Mouse (Mus musculus) cerebellum, adult 9-10 months (tissue): Measurements from ENCODE around the gene Chrm2.

Experiments used
- DNase-seq: peaks from one replicate; pipeline ENCODE4 v3.0.0; 2022

Chrm2 gene

DNA sequence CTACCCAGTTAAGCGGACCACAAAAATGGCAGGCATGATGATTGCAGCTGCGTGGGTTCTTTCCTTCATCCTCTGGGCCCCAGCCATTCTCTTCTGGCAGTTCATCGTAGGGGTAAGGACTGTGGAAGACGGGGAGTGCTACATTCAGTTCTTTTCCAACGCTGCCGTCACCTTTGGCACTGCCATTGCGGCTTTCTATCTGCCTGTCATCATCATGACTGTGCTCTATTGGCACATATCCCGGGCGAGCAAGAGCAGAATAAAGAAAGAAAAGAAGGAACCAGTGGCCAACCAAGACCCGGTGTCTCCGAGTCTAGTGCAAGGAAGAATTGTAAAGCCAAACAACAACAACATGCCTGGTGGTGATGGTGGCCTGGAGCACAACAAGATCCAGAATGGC lies 135.7 kb downstream of the Chrm2 start:
- no peak for DNase-seq

GRCm38 (mm10) chr6:36528509-36528908 lies 140.6 kb downstream of the Chrm2 start:
- no peak for DNase-seq

GRCm38 (mm10) chr6:36541247-36541646 lies 153.4 kb downstream of the Chrm2 start:
- no peak for DNase-seq

DNA sequence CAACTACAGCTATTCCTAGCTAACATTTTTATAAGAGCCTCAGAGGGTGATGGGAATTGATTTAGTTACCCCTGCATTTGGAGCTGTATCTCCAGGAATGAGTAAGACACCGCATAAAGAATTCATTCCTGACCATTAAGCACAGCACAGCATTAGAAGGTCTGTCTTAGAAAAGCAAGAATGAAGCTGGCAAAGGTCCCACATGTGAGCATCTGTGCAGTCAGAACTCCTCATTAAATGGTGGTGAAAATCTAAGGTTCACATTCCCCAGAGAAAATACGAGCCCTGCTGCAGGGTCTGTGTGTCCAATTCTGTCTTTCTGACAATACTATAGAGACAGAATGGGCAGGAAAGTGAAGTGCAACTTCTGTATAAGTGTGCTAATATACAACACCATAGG lies 179.0 kb downstream of the Chrm2 start:
- no peak for DNase-seq
